In the genomic region with DNA sequence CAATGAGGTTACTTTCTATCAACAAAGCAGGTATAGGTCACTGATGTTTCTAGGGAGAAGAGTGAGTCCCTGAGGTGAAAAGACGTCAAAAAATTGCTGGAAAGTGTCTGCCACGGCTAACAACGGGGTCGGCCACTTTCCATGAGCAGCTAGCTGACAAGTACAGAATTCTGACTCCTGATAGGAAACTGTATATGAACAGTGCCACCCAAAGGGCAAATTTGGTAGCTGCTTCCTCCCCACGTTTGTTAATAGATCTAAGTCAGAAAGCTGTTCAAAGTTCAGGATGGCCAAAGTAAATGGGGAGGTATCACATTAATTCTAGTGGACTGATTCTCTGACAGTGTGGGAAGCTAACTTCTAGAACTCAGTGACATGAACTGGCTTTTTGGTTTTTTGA, we compare ENCODE assay signal across 8 mouse cellular contexts.
DNase-seq lines count a peak whose midpoint lies in the region; ATAC-seq lines count a peak whose summit lies in the region.

No protein-coding gene starts in this region.

- no peak for ATAC-seq in cerebellum, adult (ENCODE audit: insufficient number of reproducible peaks, low FRiP score, low TSS enrichment)

- peak; percentile 37 for DNase-seq in cerebellum, adult 11 months
- peak; percentile 53 for DNase-seq in testis, postnatal 10 days (ENCODE audit: low spot score)
- no peak for DNase-seq in testis, postnatal 14 days (ENCODE audit: low spot score)
- DNase-seq in embryo, embryonic 10.5 days (ENCODE audit: low spot score): peak; percentile 71
- peak; percentile 56 to 80 for DNase-seq in kidney, postnatal 36 days
- peak; percentile 67 for DNase-seq in lung, postnatal 14 days
- DNase-seq in spleen, adult 12 weeks (ENCODE audit: low spot score): no peak

Comparison
In these comparisons a context has a peak if more than half of its experiments do, and no peak if none do; other contexts are left out.
1. DNase-seq: peak in cerebellum, adult 11 months (single experiment), testis, postnatal 10 days (single experiment), embryo, embryonic 10.5 days (single experiment), kidney, postnatal 36 days (2 of 2) and lung, postnatal 14 days (single experiment); none in testis, postnatal 14 days (single experiment) and spleen, adult 12 weeks (single experiment).